Mouse (Mus musculus) ES-E14 (cell line): ENCODE measurements around the gene Palm. TPM values are rescaled to one million over a fixed set of nuclear protein-coding genes. Genes with fewer than 3 reads are reported as not detected.

Experiments
- DNase-seq: peaks from one replicate; pipeline ENCODE4 v3.0.0-alpha.2; 2013; ENCODE audit warnings: low read depth, low spot score
- H3K27ac ChIP-seq: 2 replicates; pipeline ENCODE4 v1.5.1; 2012; ENCODE audit warnings: low read depth, mild to moderate bottlenecking, low read length, moderate library complexity, mixed read lengths; ENCODE audit not compliant: poor library complexity, insufficient read depth, severe bottlenecking
- H3K36me3 ChIP-seq: 2 replicates; pipeline ENCODE4 v1.6.1; 2012; ENCODE audit warnings: mild to moderate bottlenecking, low read length, moderate library complexity, mixed read lengths; ENCODE audit not compliant: control insufficient read depth, poor library complexity, insufficient read depth, severe bottlenecking
- H3K4me1 ChIP-seq, 2 experiments: fragments of 150-350 bp in 1 of 2; sonication (generic) in 1 of 2; 2 replicates each; pipeline ENCODE4 v1.6.1; 2012; ENCODE audit warnings: low read length in 2 of 2, mild to moderate bottlenecking in 1 of 2, mixed read lengths in 1 of 2; ENCODE audit not compliant: control insufficient read depth in 2 of 2, insufficient read depth in 2 of 2, poor library complexity in 1 of 2
- H3K4me3 ChIP-seq, 2 experiments: fragments of 150-350 bp in 1 of 2; sonication (generic) in 1 of 2; 2 replicates each; pipeline ENCODE4 v1.5.1; 2012; ENCODE audit warnings: low read length in 2 of 2, low read depth in 1 of 2, mild to moderate bottlenecking in 1 of 2, mixed read lengths in 1 of 2; ENCODE audit not compliant: insufficient read depth in 1 of 2, poor library complexity in 1 of 2, severe bottlenecking in 1 of 2
- H3K9ac ChIP-seq: 2 replicates; pipeline ENCODE4 v1.6.1; 2012; ENCODE audit warnings: low read depth, mild to moderate bottlenecking, low read length, mixed read lengths; ENCODE audit not compliant: poor library complexity, insufficient read depth, severe bottlenecking
- H3K9me3 ChIP-seq: fragments of 150-350 bp; sonication (generic); 2 replicates; pipeline ENCODE4 v1.6.1; 2012; ENCODE audit warnings: low read depth, mild to moderate bottlenecking, low read length; ENCODE audit not compliant: control insufficient read depth, insufficient read depth
- CHD2 ChIP-seq: IDR thresholded peaks from 2 replicates; pipeline ENCODE4 v1.6.1; 2014; ENCODE audit warnings: mild to moderate bottlenecking, low read depth, low read length, inconsistent platforms
- HCFC1 ChIP-seq: IDR thresholded peaks from 2 replicates; pipeline ENCODE4 v1.6.1; 2012; ENCODE audit warnings: low read length, inconsistent platforms, borderline replicate concordance; ENCODE audit not compliant: insufficient read depth
- MAFK ChIP-seq: IDR thresholded peaks from 2 replicates; pipeline ENCODE4 v1.6.1; 2014; ENCODE audit warnings: mild to moderate bottlenecking, low read depth, low read length, inconsistent platforms; ENCODE audit not compliant: insufficient read depth
- ZC3H11A ChIP-seq: IDR thresholded peaks from 2 replicates; pipeline ENCODE4 v1.6.1; 2012; ENCODE audit warnings: low read depth, mild to moderate bottlenecking, inconsistent platforms, low read length, borderline replicate concordance
- ZNF384 ChIP-seq: IDR thresholded peaks from 2 replicates; pipeline ENCODE4 v1.6.1; 2012; ENCODE audit warnings: low read depth, low read length, inconsistent platforms
- in situ Hi-C, 2 experiments: fragments of 600-800 bp; cut with MboI; formaldehyde crosslinking; loops; one replicate each; pipeline ENCODE4 v1.15.1; 2025; ENCODE audit warnings: low sequenced_read_pairs in 2 of 2, inconsistent platforms in 1 of 2; ENCODE audit not compliant: unreplicated experiment in 2 of 2
- total RNA-seq: library from RNA; depleted of rRNA; stranded (reverse); fragments of 300-350 nt; gene quantifications from 2 replicates; pipeline ENCODE4 v1.2.3, GENCODE M21; 2012

Palm gene
- total RNA-seq, 1 experiment: 10.7 TPM

GRCm38 (mm10) chr10:79806331-79806730, 13.0 kb downstream of the Palm start:
- Histone ChIP-seq H3K9me3 (no peaks in the 10 kb centered on the region), H3K9ac (no peak overlapping the region), H3K36me3 (no peaks in the 10 kb centered on the region), H3K4me3 (no peak overlapping the region), H3K27ac (no peak overlapping the region), H3K4me1 (peaks cover 2 to 42% of the 10 kb centered on the region in 2 experiments; a peak in 2 of 4 replicates)
- TF ChIP-seq ZNF384: no peak
- TF ChIP-seq HCFC1: no peak
- no peak for TF ChIP-seq CHD2
- TF ChIP-seq ZC3H11A: no peak
- TF ChIP-seq MAFK: no peak
- DNase-seq: no peak
- in situ Hi-C loops: no loop called here

GRCm38 (mm10) chr10:79806972-79807371, 13.6 kb downstream of the Palm start:
- no peak overlapping the region for H3K4me3 ChIP-seq
- no peak for TF ChIP-seq CHD2

GRCm38 (mm10) chr10:79807826-79808225, 14.5 kb downstream of the Palm start:
- H3K4me1 ChIP-seq: peaks cover 2 to 31% of the 10 kb centered on the region in 2 experiments; a peak in 2 of 4 replicates

More at GRCm38 (mm10) chr10:79806972-79807371, 13.6 kb downstream of the Palm start:
- no peak overlapping the region for H3K9ac ChIP-seq
- no peak overlapping the region for H3K27ac ChIP-seq
- no peaks in the 10 kb centered on the region for H3K36me3 ChIP-seq
- peaks cover 2 to 37% of the 10 kb centered on the region in 2 experiments; a peak in 2 of 4 replicates for H3K4me1 ChIP-seq
- DNase-seq: no peak
- in situ Hi-C loops: no loop called here
- no peaks in the 10 kb centered on the region for H3K9me3 ChIP-seq

GRCm38 (mm10) chr10:79808728-79809127, 15.4 kb downstream of the Palm start:
- no peaks in the 10 kb centered on the region for H3K36me3 ChIP-seq
- no peak for TF ChIP-seq ZNF384
- TF ChIP-seq CHD2: no peak
- TF ChIP-seq ZC3H11A: no peak
- no peak for TF ChIP-seq MAFK
- TF ChIP-seq HCFC1: no peak
- peaks cover 2 to 27% of the 10 kb centered on the region in 2 experiments; a peak in 2 of 4 replicates for H3K4me1 ChIP-seq
- H3K27ac ChIP-seq: no peak overlapping the region
- in situ Hi-C loops: no loop called here
- no peak overlapping the region for H3K9ac ChIP-seq
- H3K9me3 ChIP-seq: no peaks in the 10 kb centered on the region
- DNase-seq: no peak
- H3K4me3 ChIP-seq: no peak overlapping the region

More at GRCm38 (mm10) chr10:79807826-79808225, 14.5 kb downstream of the Palm start:
- Histone ChIP-seq H3K36me3 (no peaks in the 10 kb centered on the region), H3K27ac (no peak overlapping the region), H3K9ac (no peak overlapping the region), H3K4me3 (no peak overlapping the region), H3K9me3 (no peaks in the 10 kb centered on the region)
- no peak for DNase-seq
- TF ChIP-seq ZNF384 (no peak), MAFK (no peak), HCFC1 (no peak), ZC3H11A (no peak), CHD2 (no peak)
- in situ Hi-C loops: no loop called here
